Mouse (Mus musculus) midbrain, postnatal 0 days (tissue): ENCODE results near the gene Dph1. TPM values are rescaled to one million over a fixed set of nuclear protein-coding genes. Genes with fewer than 3 reads are reported as not detected.

Experiments
- ATAC-seq: fragments of 200-750 bp; cut with Nextera tagmentation; 2 replicates; pipeline ENCODE4 v1.8.0; 2017; ENCODE audit warnings: moderate number of reproducible peaks, mild to moderate bottlenecking, moderate TSS enrichment, moderate library complexity; ENCODE audit not compliant: low FRiP score
- DNase-seq: peaks from one replicate; pipeline ENCODE4 v3.0.0-alpha.2; 2015; ENCODE audit warnings: low spot score
- H3K27ac ChIP-seq: fragments of 300-500 bp; sonication (generic); 2 replicates; pipeline ENCODE4 v1.5.1; 2014; ENCODE audit warnings: low read depth, mild to moderate bottlenecking, low read length, mixed read lengths
- H3K27me3 ChIP-seq: fragments of 300-500 bp; sonication (generic); 2 replicates; pipeline ENCODE4 v1.6.1; 2014; ENCODE audit warnings: low read length, control low read depth, mixed read lengths; ENCODE audit not compliant: insufficient read depth
- H3K36me3 ChIP-seq: fragments of 300-500 bp; sonication (generic); 2 replicates; pipeline ENCODE4 v1.6.1; 2014; ENCODE audit warnings: low read length, control low read depth, mixed read lengths; ENCODE audit not compliant: insufficient read depth
- H3K4me1 ChIP-seq: fragments of 300-500 bp; sonication (generic); 2 replicates; pipeline ENCODE4 v1.6.1; 2014; ENCODE audit warnings: mild to moderate bottlenecking, control low read depth, antibody characterized with exemption, low read length, mixed read lengths; ENCODE audit not compliant: insufficient read depth
- H3K4me2 ChIP-seq: fragments of 300-500 bp; sonication (generic); 2 replicates; pipeline ENCODE4 v1.6.1; 2014; ENCODE audit warnings: low read depth, mild to moderate bottlenecking, low read length, mixed read lengths; ENCODE audit not compliant: poor library complexity, severe bottlenecking
- H3K4me3 ChIP-seq: fragments of 300-500 bp; sonication (generic); 2 replicates; pipeline ENCODE4 v1.5.1; 2014; ENCODE audit warnings: low read depth, mild to moderate bottlenecking, low read length, moderate library complexity
- H3K9ac ChIP-seq: fragments of 300-500 bp; sonication (generic); replicated peaks from 2 replicates; pipeline ENCODE4 v1.6.1; 2014; ENCODE audit warnings: mild to moderate bottlenecking, low read length, moderate library complexity, mixed read lengths; ENCODE audit not compliant: poor library complexity, severe bottlenecking
- H3K9me3 ChIP-seq: fragments of 300-500 bp; sonication (generic); 2 replicates; pipeline ENCODE4 v1.6.1; 2016; ENCODE audit warnings: low read length, control low read depth
- CTCF ChIP-seq: IDR thresholded peaks from 2 replicates; pipeline ENCODE4 v1.5.1; 2016; ENCODE audit warnings: antibody characterized with exemption, mild to moderate bottlenecking
- WGBS: fragments of 180-500 bp; shearing (Covaris S2); extraction: QIAGEN DNeasy Blood & Tissue Kit; methylation state at CpG from one replicate; pipeline ENCODE4 v1.1.7; 2014; 5-methylcytosine and 5-hydroxymethylcytosine counted together
- polyA plus RNA-seq: library from polyadenylated mRNA; unstranded; fragments of >200 nt; fragmentation: Nextera tagmentation; extraction: Ambion mirVana; gene quantifications from 2 replicates; pipeline ENCODE4 v1.2.1, GENCODE M21; 2015
- total RNA-seq: library from RNA; depleted of rRNA; stranded (reverse); fragments of >200 nt; gene quantifications from 2 replicates; pipeline ENCODE4 v1.2.3, GENCODE M21; 2014

Gene Dph1
- total and polyA plus RNA-seq, 2 experiments from 2014 or later = 10.8 to 17.4 TPM

- Histone ChIP-seq H3K4me1 (no peaks in the 10 kb centered on the region), H3K27me3 (peaks cover 8% of the 10 kb centered on the region; the same call in 1 of the 2 replicates), H3K27ac (no peak overlapping the region), H3K4me2 (no peak overlapping the region), H3K36me3 (peaks cover 25% of the 10 kb centered on the region), H3K9me3 (no peaks in the 10 kb centered on the region), H3K9ac (no peak overlapping the region), H3K4me3 (no peak overlapping the region)
- ATAC-seq (no peak), DNase-seq (no peak)
- no peak for TF ChIP-seq CTCF
- 96% methylated on average over 14 of the region's 14 CpGs for WGBS
These were observed 32.6 kb downstream of the Dph1 start for GRCm38 (mm10) chr11:75158432-75158831.

DNA sequence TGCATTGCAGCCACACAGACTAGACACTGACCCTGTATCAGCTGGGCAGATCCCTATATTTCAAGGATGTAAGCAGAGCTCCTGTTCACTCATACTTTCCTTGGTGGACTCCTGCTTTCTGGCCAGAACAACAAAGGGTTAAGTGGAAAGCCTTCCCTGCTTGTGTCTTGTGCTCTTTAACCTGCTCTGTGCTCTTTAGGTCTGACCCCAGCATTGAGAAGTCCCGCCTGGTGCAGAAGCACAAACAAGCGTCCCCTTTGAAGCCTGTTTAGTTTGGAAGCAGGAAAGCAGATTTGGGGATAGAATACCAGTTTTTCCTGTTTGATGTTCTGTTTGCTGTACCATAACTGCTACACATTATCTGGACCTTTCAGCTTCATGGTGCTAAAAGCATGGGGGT lies 33.1 kb downstream of the Dph1 start:
- Histone ChIP-seq H3K9me3 (no peaks in the 10 kb centered on the region), H3K36me3 (peaks cover 20% of the 10 kb centered on the region), H3K9ac (no peak overlapping the region), H3K4me3 (no peak overlapping the region), H3K4me1 (no peaks in the 10 kb centered on the region), H3K4me2 (no peak overlapping the region), H3K27me3 (peaks cover 3% of the 10 kb centered on the region; the same call in 1 of the 2 replicates), H3K27ac (no peak overlapping the region)
- 73% methylated on average over 2 of the region's 2 CpGs for WGBS
- TF ChIP-seq CTCF = no peak
- ATAC-seq (no peak), DNase-seq (no peak)

DNA sequence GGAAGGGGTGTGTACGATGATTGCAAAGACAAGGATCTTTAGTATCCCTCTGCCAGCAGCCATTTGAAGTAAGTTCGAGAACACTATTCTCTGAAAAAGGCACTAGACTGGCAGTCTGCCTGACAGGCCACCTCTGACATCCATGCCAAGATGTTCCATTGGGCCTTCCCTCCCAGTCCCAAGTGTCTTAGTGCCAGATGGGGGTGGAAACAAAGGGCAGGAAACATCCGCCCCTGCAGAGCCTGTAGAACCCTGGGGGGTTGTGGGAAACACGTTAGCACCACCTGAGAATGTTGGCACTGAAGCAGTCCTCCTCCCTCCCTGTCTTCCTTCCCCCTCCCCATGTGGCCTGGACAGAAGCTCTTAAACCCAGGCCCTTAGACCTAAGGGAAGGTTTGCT lies 34.0 kb downstream of the Dph1 start:
- no peak for TF ChIP-seq CTCF
- ATAC-seq = no peak
- Histone ChIP-seq H3K4me1 (no peaks in the 10 kb centered on the region), H3K9ac (no peak overlapping the region), H3K4me2 (no peak overlapping the region), H3K36me3 (peaks cover 12% of the 10 kb centered on the region), H3K27ac (no peak overlapping the region), H3K27me3 (no peaks in the 10 kb centered on the region), H3K9me3 (no peaks in the 10 kb centered on the region), H3K4me3 (no peak overlapping the region)
- WGBS = 38% methylated on average over 4 of the region's 4 CpGs
- no peak for DNase-seq

DNA sequence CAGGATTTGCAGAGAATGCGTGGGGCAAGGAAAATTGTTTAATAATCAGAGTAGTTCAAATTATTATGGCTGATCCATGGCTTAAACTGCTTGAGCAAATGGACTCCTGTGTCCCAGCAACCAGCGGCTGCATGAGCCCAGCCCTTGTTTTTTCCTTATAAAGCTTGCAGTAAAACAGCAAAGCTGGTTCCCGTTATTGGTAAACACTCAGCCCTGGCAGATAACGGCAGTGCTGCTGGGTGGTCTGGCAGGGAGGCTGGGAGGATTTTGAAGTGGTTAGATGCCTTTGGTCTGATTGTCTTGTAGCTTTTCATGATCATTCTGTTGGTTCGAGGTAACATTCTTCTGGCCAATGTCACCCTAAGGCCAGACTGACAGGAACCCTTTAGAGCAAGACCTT lies 34.6 kb downstream of the Dph1 start:
- no peak for DNase-seq
- 73% methylated on average over 5 of the region's 5 CpGs for WGBS
- Histone ChIP-seq H3K9me3 (no peaks in the 10 kb centered on the region), H3K4me1 (no peaks in the 10 kb centered on the region), H3K4me2 (no peak overlapping the region), H3K36me3 (peaks cover 9% of the 10 kb centered on the region), H3K9ac (no peak overlapping the region), H3K4me3 (no peak overlapping the region), H3K27me3 (no peaks in the 10 kb centered on the region), H3K27ac (no peak overlapping the region)
- TF ChIP-seq CTCF = no peak
- no peak for ATAC-seq

DNA sequence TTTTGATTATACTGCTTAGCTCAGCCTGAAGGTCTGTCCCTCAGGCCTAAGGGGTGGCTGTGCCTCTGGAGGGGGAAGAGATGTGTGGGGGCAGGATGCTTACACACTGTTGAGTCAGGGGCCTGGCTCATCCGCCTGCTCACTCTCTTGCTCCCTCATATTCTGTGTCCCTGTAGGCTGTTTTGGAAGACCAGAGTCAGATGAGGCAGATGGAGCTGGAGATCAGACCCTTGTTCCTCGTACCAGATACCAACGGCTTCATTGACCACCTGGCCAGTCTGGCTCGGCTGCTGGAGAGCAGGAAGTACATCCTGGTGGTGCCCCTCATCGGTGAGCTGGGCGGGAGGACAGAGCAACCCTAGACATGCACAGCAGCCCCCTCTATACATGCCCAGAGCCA lies 35.1 kb downstream of the Dph1 start:
- H3K9ac ChIP-seq = no peak overlapping the region

GRCm38 (mm10) chr11:75154053-75154585 lies 36.9 kb downstream of the Dph1 start:
- Histone ChIP-seq H3K36me3 (0 out of 2 replicates have a peak, but pooled peaks cover 8% of the 10 kb centered on the region), H3K4me1 (no peaks in the 10 kb centered on the region), H3K27ac (no peak overlapping the region), H3K4me3 (no peak overlapping the region), H3K4me2 (no peak overlapping the region), H3K9me3 (no peaks in the 10 kb centered on the region), H3K27me3 (no peaks in the 10 kb centered on the region), H3K9ac (no peak overlapping the region)
- TF ChIP-seq CTCF = peak; percentile 37
- ATAC-seq (no peak), DNase-seq (no peak)
- WGBS = 82% methylated on average over 6 of the region's 6 CpGs

More for the DNA sequence above, 35.1 kb downstream of the Dph1 start:
- Histone ChIP-seq H3K4me2 (no peak overlapping the region), H3K27ac (no peak overlapping the region), H3K9me3 (no peaks in the 10 kb centered on the region), H3K36me3 (0 out of 2 replicates have a peak, but pooled peaks cover 6% of the 10 kb centered on the region), H3K27me3 (no peaks in the 10 kb centered on the region), H3K4me3 (no peak overlapping the region), H3K4me1 (no peaks in the 10 kb centered on the region)
- ATAC-seq (no peak), DNase-seq (no peak)
- no peak for TF ChIP-seq CTCF
- WGBS = 85% methylated on average over 6 of the region's 6 CpGs
